22 mouse cellular contexts compared by ENCODE assay signal in the genomic region with DNA sequence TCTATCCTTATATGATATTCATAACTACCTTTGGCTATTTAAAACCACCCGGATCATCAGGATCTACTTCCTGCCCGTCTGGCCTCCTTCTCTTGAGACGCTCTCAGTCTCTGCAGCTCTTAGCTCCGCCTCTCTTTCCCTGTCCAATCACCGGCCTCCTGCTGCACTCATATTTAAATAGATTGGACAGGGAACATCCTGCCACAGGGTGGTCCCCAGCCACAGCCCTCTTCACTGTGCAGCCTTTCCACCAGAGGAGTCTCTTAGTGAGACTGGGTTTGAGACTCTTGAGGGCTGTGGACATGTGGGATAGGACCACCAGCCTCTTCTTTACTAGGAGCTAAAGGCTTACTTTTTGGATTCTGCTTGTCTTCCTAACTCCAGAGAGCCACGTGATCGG. TPM values are rescaled to one million over a fixed set of nuclear protein-coding genes. Genes with fewer than 3 reads are reported as not detected.
DNase-seq lines count a peak whose midpoint lies in the region; ATAC-seq lines count a peak whose summit lies in the region.
"Had no signal": no experiment of that assay in that cellular context is flagged by ENCODE, and none has a peak within 500 bp of the region (broad histone marks: within the 10 kb centered on the region; RNA-seq: fewer than 3 reads in every experiment).

No protein-coding gene starts in this region.

- no peak overlapping the region for H3K9ac ChIP-seq in forebrain, embryonic 11.5 days (ENCODE audit: low read length)
- no peak overlapping the region for H3K9ac ChIP-seq in lung, embryonic 15.5 days
- H3K9ac ChIP-seq: embryonic facial prominence, embryonic 15.5 days; forebrain, embryonic 12.5 days; forebrain, postnatal 0 days; heart, embryonic 13.5 days; hindbrain, embryonic 15.5 days had no signal

- peak; percentile 40 for DNase-seq in forebrain, embryonic 11.5 days (ENCODE audit: low spot score)
- DNase-seq in forebrain, embryonic 10.5 days (ENCODE audit: extremely low spot score, low spot score), result no peak
- no peak for DNase-seq in lung, adult 18-20 months
- peak; percentile 66 for DNase-seq in R1 (ENCODE audit: low read depth, low spot score)
- DNase-seq in retina, embryonic 14.5 days (ENCODE audit: low spot score), result peak; percentile 8
- no peak for DNase-seq in cerebellum, adult 9-11 months
- DNase-seq: adrenal gland, postnatal 14 days; cerebellum, adult 11-12 months; cerebellum, adult 9-10 months; cerebellum, postnatal 36 days; forebrain, postnatal 0 days; gastrocnemius, postnatal 14 days; heart, postnatal 36 days had no signal

- no peaks in the 10 kb centered on the region for H3K36me3 ChIP-seq in forebrain, embryonic 11.5 days (ENCODE audit: control insufficient read depth, insufficient read depth, low read length)
- H3K36me3 ChIP-seq in forebrain, embryonic 10.5 days (replicated peaks), result no peaks in the 10 kb centered on the region
- no peaks in the 10 kb centered on the region for H3K36me3 ChIP-seq in lung, embryonic 15.5 days
- H3K36me3 ChIP-seq: embryonic facial prominence, embryonic 15.5 days; forebrain, embryonic 12.5 days; G1E; heart, embryonic 13.5 days; hindbrain, embryonic 15.5 days had no signal

- H3K4me1 ChIP-seq in forebrain, embryonic 11.5 days (replicated peaks; ENCODE audit: control insufficient read depth, insufficient read depth, low read length), result no peaks in the 10 kb centered on the region
- no peaks in the 10 kb centered on the region for H3K4me1 ChIP-seq in forebrain, embryonic 10.5 days
- H3K4me1 ChIP-seq in lung, embryonic 15.5 days, result peaks cover 11% of the 10 kb centered on the region
- H3K4me1 ChIP-seq: forebrain, embryonic 12.5 days; hindbrain, embryonic 15.5 days had no signal

- no peaks in the 10 kb centered on the region for H3K27me3 ChIP-seq in forebrain, embryonic 11.5 days (ENCODE audit: control insufficient read depth, insufficient read depth, low read length)
- H3K27me3 ChIP-seq in forebrain, embryonic 10.5 days (ENCODE audit: poor library complexity, severe bottlenecking), result no peaks in the 10 kb centered on the region
- H3K27me3 ChIP-seq in lung, embryonic 15.5 days, result no peaks in the 10 kb centered on the region
- H3K27me3 ChIP-seq: embryonic facial prominence, embryonic 15.5 days; forebrain, embryonic 12.5 days; heart, embryonic 13.5 days; hindbrain, embryonic 15.5 days had no signal

- no peak overlapping the region for H3K27ac ChIP-seq in forebrain, embryonic 11.5 days (ENCODE audit: low read depth, low read length)
- H3K27ac ChIP-seq in forebrain, embryonic 10.5 days, result no peak overlapping the region
- H3K27ac ChIP-seq in lung, embryonic 15.5 days, result no peak overlapping the region
- H3K27ac ChIP-seq: embryonic facial prominence, embryonic 15.5 days; forebrain, embryonic 12.5 days; heart, embryonic 13.5 days; hindbrain, embryonic 15.5 days had no signal

- no peaks in the 10 kb centered on the region for H3K9me3 ChIP-seq in forebrain, embryonic 11.5 days (ENCODE audit: control insufficient read depth, low read length)
- no peaks in the 10 kb centered on the region for H3K9me3 ChIP-seq in forebrain, embryonic 10.5 days
- no peaks in the 10 kb centered on the region for H3K9me3 ChIP-seq in lung, embryonic 15.5 days
- H3K9me3 ChIP-seq: embryonic facial prominence, embryonic 15.5 days; forebrain, embryonic 12.5 days; G1E; heart, embryonic 13.5 days; hindbrain, embryonic 15.5 days had no signal

- no peak overlapping the region for H3K4me2 ChIP-seq in forebrain, embryonic 11.5 days (ENCODE audit: low read depth, low read length, severe bottlenecking)
- no peak overlapping the region for H3K4me2 ChIP-seq in lung, embryonic 15.5 days
- H3K4me2 ChIP-seq: embryonic facial prominence, embryonic 15.5 days; forebrain, embryonic 12.5 days; heart, embryonic 13.5 days; hindbrain, embryonic 15.5 days had no signal

- no peak for ATAC-seq in forebrain, embryonic 11.5 days (replicated peaks; ENCODE audit: low FRiP score)
- peak; percentile 43; the same call in 1 of the 2 replicates for ATAC-seq in lung, embryonic 15.5 days (ENCODE audit: borderline replicate concordance, extremely low read depth, low FRiP score, low TSS enrichment)
- no peak for ATAC-seq in megakaryocyte progenitor cell, adult 5-6 weeks (replicated peaks; ENCODE audit: poor library complexity)
- ATAC-seq: activated CD4-positive, CD25-positive, alpha-beta regulatory T cell, adult 4 months; forebrain, postnatal 0 days had no signal

- no peak overlapping the region for H3K4me3 ChIP-seq in forebrain, embryonic 11.5 days (ENCODE audit: low read depth, low read length)
- H3K4me3 ChIP-seq in forebrain, embryonic 10.5 days, result no peak overlapping the region
- H3K4me3 ChIP-seq in lung, embryonic 15.5 days, result no peak overlapping the region
- H3K4me3 ChIP-seq: embryonic facial prominence, embryonic 15.5 days; erythroblast, embryonic 14.5 days; forebrain, embryonic 12.5 days; heart, embryonic 13.5 days; hindbrain, embryonic 15.5 days had no signal

- 66% methylated on average over 7 of the region's 7 CpGs for WGBS in forebrain, embryonic 11.5 days
- 72% methylated on average over 7 of the region's 7 CpGs for WGBS in forebrain, embryonic 10.5 days
- WGBS in lung, embryonic 15.5 days, result 63% methylated on average over 7 of the region's 7 CpGs

RNA-seq across cellular contexts. Expression of gene Ppp1r3c, which starts 20.2 kb away (rescaled TPM):
- polyA plus RNA-seq in forebrain, embryonic 11.5 days (2014; fragmentation: Nextera tagmentation; extraction: Ambion mirVana), result 2.0 and 2.1 TPM in 2 replicates
- 1.3 and 1.5 TPM in 2 replicates for polyA plus RNA-seq in forebrain, embryonic 10.5 days (2016; fragmentation: Nextera tagmentation; extraction: Ambion mirVana)
- polyA plus RNA-seq in lung, embryonic 15.5 days (2015; fragmentation: Nextera tagmentation; extraction: Ambion mirVana), result 83.4 and 84.3 TPM in 2 replicates
- total RNA-seq in megakaryocyte progenitor cell, adult 5-6 weeks (2015), result not detected in 2 replicates
- total RNA-seq in megakaryocyte progenitor cell, adult 5-6 weeks (2017), result not detected in 2 replicates
- polyA plus RNA-seq: activated CD4-positive, CD25-positive, alpha-beta regulatory T cell, adult 4 months; erythroblast, embryonic 14.5 days; G1E had no signal

Comparison
In these comparisons a context has a peak if more than half of its experiments do, and no peak if none do; other contexts are left out.
1. DNase-seq: peak in forebrain, embryonic 11.5 days (single experiment), R1 (single experiment) and retina, embryonic 14.5 days (single experiment); none in forebrain, embryonic 10.5 days (single experiment), lung, adult 18-20 months (0 of 2) and cerebellum, adult 9-11 months (single experiment).
2. RNA of gene Ppp1r3c, which starts 20.2 kb away (polyA plus RNA-seq): 83.4 to 84.3 TPM in lung, embryonic 15.5 days; 2.0 to 2.1 TPM in forebrain, embryonic 11.5 days and 1.3 to 1.5 TPM in forebrain, embryonic 10.5 days; every median in the first group is over 10 times any median in the second.